Comparison of ENCODE assay signal across 10 mouse cellular contexts in genomic region chr4:139082790-139083564, GRCm38 (mm10). TPM values are rescaled to one million over a fixed set of nuclear protein-coding genes. Genes with fewer than 3 reads are reported as not detected.
DNase-seq lines count a peak whose midpoint lies in the region; ATAC-seq and TF ChIP-seq lines count a peak whose summit lies in the region.
"Had no signal": no experiment of that assay in that cellular context is flagged by ENCODE, and none has a peak within 500 bp of the region (broad histone marks: within the 10 kb centered on the region; RNA-seq: fewer than 3 reads in every experiment).

No protein-coding gene starts in this region.

- no peaks in the 10 kb centered on the region for H3K36me3 ChIP-seq in kidney, embryonic 16.5 days (ENCODE audit: insufficient read depth, low read length)
- H3K36me3 ChIP-seq in hindbrain, postnatal 0 days (ENCODE audit: insufficient read depth, low read length): no peaks in the 10 kb centered on the region
- H3K36me3 ChIP-seq in stomach, embryonic 16.5 days (ENCODE audit: control insufficient read depth, insufficient read depth, low read length): no peaks in the 10 kb centered on the region

- H3K4me1 ChIP-seq in kidney, embryonic 16.5 days (ENCODE audit: insufficient read depth, low read length): peaks cover 16% of the 10 kb centered on the region
- H3K4me1 ChIP-seq in hindbrain, postnatal 0 days (ENCODE audit: insufficient read depth, low read length): peaks cover 22% of the 10 kb centered on the region
- peaks cover 11% of the 10 kb centered on the region for H3K4me1 ChIP-seq in stomach, embryonic 16.5 days (ENCODE audit: control insufficient read depth, insufficient read depth, low read length)

- TF ChIP-seq CTCF in hindbrain, postnatal 0 days (IDR thresholded peaks at IDR 0.05; ENCODE audit: low read depth): no peak
- TF ChIP-seq CTCF in left cerebral cortex, adult 2 months (IDR thresholded peaks at IDR 0.05): no peak

- H3K27me3 ChIP-seq in kidney, embryonic 16.5 days (ENCODE audit: insufficient read depth, low read length): no peaks in the 10 kb centered on the region
- H3K27me3 ChIP-seq in hindbrain, postnatal 0 days (ENCODE audit: insufficient read depth, low read length): no peaks in the 10 kb centered on the region
- no peaks in the 10 kb centered on the region for H3K27me3 ChIP-seq in stomach, embryonic 16.5 days (ENCODE audit: control insufficient read depth, insufficient read depth, low read length)

- no peak overlapping the region for H3K27ac ChIP-seq in kidney, embryonic 16.5 days (ENCODE audit: low read length)
- no peak overlapping the region for H3K27ac ChIP-seq in hindbrain, postnatal 0 days
- H3K27ac ChIP-seq in stomach, embryonic 16.5 days (ENCODE audit: low read length): no peak overlapping the region
- H3K27ac ChIP-seq in left cerebral cortex, adult 2 months: no peak overlapping the region
- H3K27ac ChIP-seq: heart, adult 2 months had no signal

- peak overlapping the region; percentile 19; the same call in 1 of the 2 replicates for H3K4me2 ChIP-seq in kidney, embryonic 16.5 days (replicated peaks; ENCODE audit: low read depth, low read length)
- peak overlapping the region; percentile 46 for H3K4me2 ChIP-seq in hindbrain, postnatal 0 days (ENCODE audit: low read depth, low read length)
- H3K4me2 ChIP-seq in stomach, embryonic 16.5 days (ENCODE audit: low read depth, low read length): no peak overlapping the region

- H3K9ac ChIP-seq in kidney, embryonic 16.5 days (replicated peaks; ENCODE audit: low read length): peak overlapping the region; percentile 19
- H3K9ac ChIP-seq in hindbrain, postnatal 0 days (replicated peaks; ENCODE audit: low read length): peak overlapping the region; percentile 10; the same call in 1 of the 2 replicates
- H3K9ac ChIP-seq in stomach, embryonic 16.5 days (ENCODE audit: low read length): peak overlapping the region; percentile 35; the same call in 1 of the 2 replicates
- H3K9ac ChIP-seq: liver, postnatal 0 days had no signal

- H3K9me3 ChIP-seq in kidney, embryonic 16.5 days (ENCODE audit: low read length): no peaks in the 10 kb centered on the region
- H3K9me3 ChIP-seq in hindbrain, postnatal 0 days (ENCODE audit: low read length): no peaks in the 10 kb centered on the region
- H3K9me3 ChIP-seq in stomach, embryonic 16.5 days (replicated peaks; ENCODE audit: control insufficient read depth, low read length): no peaks in the 10 kb centered on the region

- DNase-seq in kidney, adult 8-10 months: no peak
- DNase-seq in testis, postnatal 10 days (ENCODE audit: low spot score): peak; percentile 63
- no peak for DNase-seq in testis, postnatal 14 days (ENCODE audit: low spot score)
- peak; percentile 86 for DNase-seq in hindbrain, postnatal 0 days (ENCODE audit: low spot score)
- DNase-seq in left cerebral cortex, adult 2 months (ENCODE audit: extremely low spot score in 1 of 2, low spot score in 2 of 2): no peak
- DNase-seq: liver, postnatal 0 days had no signal

- intact Hi-C loops in left cerebral cortex, adult 2 months (cut with DNase I): no loop called here

- no peak overlapping the region for H3K4me3 ChIP-seq in kidney, embryonic 16.5 days (ENCODE audit: low read length)
- no peak overlapping the region for H3K4me3 ChIP-seq in hindbrain, postnatal 0 days (ENCODE audit: low read length)
- H3K4me3 ChIP-seq in stomach, embryonic 16.5 days (replicated peaks; ENCODE audit: low read length): no peak overlapping the region
- H3K4me3 ChIP-seq in left cerebral cortex, adult 2 months: no peak overlapping the region
- H3K4me3 ChIP-seq: heart, adult 2 months had no signal

- peak; percentile 24 for ATAC-seq in kidney, embryonic 16.5 days (ENCODE audit: low FRiP score, low TSS enrichment)
- ATAC-seq in hindbrain, postnatal 0 days: peak; percentile 68
- ATAC-seq in stomach, embryonic 16.5 days (ENCODE audit: insufficient read depth, low FRiP score): peak; percentile 11; the same call in 1 of the 2 replicates
- ATAC-seq in monocyte, adult 5-6 weeks (replicated peaks; ENCODE audit: insufficient number of reproducible peaks, low FRiP score, low TSS enrichment, poor library complexity, severe bottlenecking): no peak
- ATAC-seq: liver, postnatal 0 days had no signal

- 30% methylated on average over 12 of the region's 12 CpGs for WGBS in kidney, embryonic 16.5 days
- WGBS in hindbrain, postnatal 0 days: 15% methylated on average over 11 of the region's 12 CpGs
- WGBS in stomach, embryonic 16.5 days: 25% methylated on average over 12 of the region's 12 CpGs

RNA-seq across cellular contexts. Expression of gene Htr6, which starts 7.6 kb away (rescaled TPM):
- 0.12 and 0.15 TPM in 2 replicates for polyA plus RNA-seq in kidney, embryonic 16.5 days (2015; fragmentation: Nextera tagmentation; extraction: Ambion mirVana)
- 2.0 and 4.3 TPM in 2 replicates for total RNA-seq in hindbrain, postnatal 0 days (2014; rRNA removed)
- 0.74 and 0.96 TPM in 2 replicates for polyA plus RNA-seq in hindbrain, postnatal 0 days (2015; fragmentation: Nextera tagmentation; extraction: Ambion mirVana)
- polyA plus RNA-seq in stomach, embryonic 16.5 days (2015; fragmentation: Nextera tagmentation; extraction: Ambion mirVana): not detected in 2 replicates
- not detected in 3 replicates for total RNA-seq in monocyte, adult 5-6 weeks (2017)
- 1 to 10 TPM; 5.9 to 6.9 TPM for total RNA-seq in left cerebral cortex, adult 2 months (2021)
- total RNA-seq: heart, adult 2 months had no signal
- polyA plus RNA-seq: heart, adult 2 months; liver, postnatal 0 days had no signal

RNA-seq across cellular contexts. Expression of gene Nbl1, which starts 9.8 kb away (rescaled TPM):
- polyA plus RNA-seq in kidney, embryonic 16.5 days (2015; fragmentation: Nextera tagmentation; extraction: Ambion mirVana): 27.6 and 31.1 TPM in 2 replicates
- total RNA-seq in hindbrain, postnatal 0 days (2014; rRNA removed): 69.4 and 85.3 TPM in 2 replicates
- polyA plus RNA-seq in hindbrain, postnatal 0 days (2015; fragmentation: Nextera tagmentation; extraction: Ambion mirVana): 60.6 and 64.4 TPM in 2 replicates
- 47.3 and 48.8 TPM in 2 replicates for polyA plus RNA-seq in stomach, embryonic 16.5 days (2015; fragmentation: Nextera tagmentation; extraction: Ambion mirVana)
- 0.32 TPM in 1 of 3 replicates, not detected in the others for total RNA-seq in monocyte, adult 5-6 weeks (2017)
- 10 to 100 TPM; 62.4 to 84.3 TPM for total RNA-seq in left cerebral cortex, adult 2 months (2021)

RNA-seq across cellular contexts. Expression of gene Minos1, which starts 47.9 kb away (rescaled TPM):
- polyA plus RNA-seq in kidney, embryonic 16.5 days (2015; fragmentation: Nextera tagmentation; extraction: Ambion mirVana): 470 and 478 TPM in 2 replicates
- total RNA-seq in hindbrain, postnatal 0 days (2014; rRNA removed): 17.1 and 19.1 TPM in 2 replicates
- 462 and 467 TPM in 2 replicates for polyA plus RNA-seq in hindbrain, postnatal 0 days (2015; fragmentation: Nextera tagmentation; extraction: Ambion mirVana)
- 442 and 560 TPM in 2 replicates for polyA plus RNA-seq in stomach, embryonic 16.5 days (2015; fragmentation: Nextera tagmentation; extraction: Ambion mirVana)
- total RNA-seq in monocyte, adult 5-6 weeks (2017): 102 to 135 TPM (median 117 TPM) in 3 replicates
- total RNA-seq in left cerebral cortex, adult 2 months (2021): 100 to 1,000 TPM; 197 TPM

Comparison
In these comparisons a context has a peak if more than half of its experiments do, and no peak if none do; other contexts are left out.
1. DNase-seq: peak in testis, postnatal 10 days (single experiment) and hindbrain, postnatal 0 days (single experiment); none in kidney, adult 8-10 months (0 of 2), testis, postnatal 14 days (single experiment) and left cerebral cortex, adult 2 months (0 of 2).
2. RNA of gene Nbl1, which starts 9.8 kb away (total RNA-seq): 69.4 to 85.3 TPM in hindbrain, postnatal 0 days and 62.4 to 84.3 TPM in left cerebral cortex, adult 2 months; 0.32 TPM in monocyte, adult 5-6 weeks; every median in the first group is over 10 times any median in the second.
3. Peak in every context shown above with its lines, with median percentiles within 50 percentile points of each other: H3K9ac ChIP-seq.